Mouse (Mus musculus) olfactory bulb, adult 2 months (tissue): ENCODE measurements at regions not wholly inside any gene's neighbourhood (a gene's known extent, or its start where the extent isn't known, plus 50 kb on each side); places are given as distances from the start of the nearest gene placed in this dataset.

Experiments used
- CTCF ChIP-seq: fragments of 200-500 bp; IDR thresholded peaks from 2 replicates; pipeline ENCODE4 v1.5.1; 2012; ENCODE audit warnings: low read depth, mild to moderate bottlenecking, low read length, moderate library complexity; ENCODE audit not compliant: insufficient read depth
- POLR2A ChIP-seq: fragments of 200-500 bp; IDR thresholded peaks from 2 replicates; pipeline ENCODE4 v1.6.1; 2012; ENCODE audit warnings: mild to moderate bottlenecking, low read depth, low read length, moderate library complexity; ENCODE audit not compliant: insufficient read depth

DNA sequence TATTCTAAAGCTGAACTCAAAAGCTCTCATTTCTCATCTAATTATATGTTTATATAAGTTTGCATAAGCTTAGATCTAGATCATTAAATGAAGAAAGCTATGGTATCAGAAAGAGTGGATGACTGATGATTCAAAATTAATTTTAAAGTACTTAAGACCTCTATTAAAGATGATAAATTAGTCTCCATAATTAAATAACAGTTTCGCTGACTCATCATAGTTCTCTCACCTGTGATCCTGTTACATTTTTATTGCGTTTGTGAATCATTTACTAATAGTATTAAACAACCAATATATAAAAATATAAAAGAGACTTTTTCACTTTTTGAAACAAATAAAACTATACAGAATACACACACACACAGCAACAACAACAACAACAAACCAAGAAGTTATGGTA lies 290.8 kb upstream of the Gm11146 start:
- TF ChIP-seq POLR2A: no peak
- TF ChIP-seq CTCF: no peak
